Mouse (Mus musculus): ENCODE results near the gene Nudt22.

DNA sequence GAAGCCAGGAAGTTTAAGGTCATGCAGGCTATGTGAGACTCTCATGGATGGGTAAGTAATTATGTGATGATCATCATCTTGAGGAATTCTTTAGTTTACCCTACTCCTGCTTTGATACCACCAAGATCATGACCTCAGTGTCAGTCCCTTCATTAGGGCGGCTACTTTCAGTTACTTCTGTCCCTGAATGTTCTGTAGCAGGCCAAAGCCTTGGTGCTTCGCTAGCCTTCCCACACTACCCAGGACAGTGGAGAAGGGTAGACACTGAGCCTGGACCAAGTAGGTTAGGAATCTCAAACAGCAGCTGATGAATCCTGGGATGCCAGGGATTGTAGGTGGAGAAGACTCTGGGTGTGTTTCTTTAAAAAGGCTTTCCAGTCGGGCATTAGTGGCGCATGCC, 14.5 kb downstream of the Nudt22 start:
- no peak for TF ChIP-seq CTCF (IDR thresholded peaks at IDR 0.05; ENCODE audit: low read depth)
- no peak for TF ChIP-seq EP300 (IDR thresholded peaks at IDR 0.05; ENCODE audit: low read depth)
